Comparison of ENCODE assay signal across 12 mouse cellular contexts in the genomic region with DNA sequence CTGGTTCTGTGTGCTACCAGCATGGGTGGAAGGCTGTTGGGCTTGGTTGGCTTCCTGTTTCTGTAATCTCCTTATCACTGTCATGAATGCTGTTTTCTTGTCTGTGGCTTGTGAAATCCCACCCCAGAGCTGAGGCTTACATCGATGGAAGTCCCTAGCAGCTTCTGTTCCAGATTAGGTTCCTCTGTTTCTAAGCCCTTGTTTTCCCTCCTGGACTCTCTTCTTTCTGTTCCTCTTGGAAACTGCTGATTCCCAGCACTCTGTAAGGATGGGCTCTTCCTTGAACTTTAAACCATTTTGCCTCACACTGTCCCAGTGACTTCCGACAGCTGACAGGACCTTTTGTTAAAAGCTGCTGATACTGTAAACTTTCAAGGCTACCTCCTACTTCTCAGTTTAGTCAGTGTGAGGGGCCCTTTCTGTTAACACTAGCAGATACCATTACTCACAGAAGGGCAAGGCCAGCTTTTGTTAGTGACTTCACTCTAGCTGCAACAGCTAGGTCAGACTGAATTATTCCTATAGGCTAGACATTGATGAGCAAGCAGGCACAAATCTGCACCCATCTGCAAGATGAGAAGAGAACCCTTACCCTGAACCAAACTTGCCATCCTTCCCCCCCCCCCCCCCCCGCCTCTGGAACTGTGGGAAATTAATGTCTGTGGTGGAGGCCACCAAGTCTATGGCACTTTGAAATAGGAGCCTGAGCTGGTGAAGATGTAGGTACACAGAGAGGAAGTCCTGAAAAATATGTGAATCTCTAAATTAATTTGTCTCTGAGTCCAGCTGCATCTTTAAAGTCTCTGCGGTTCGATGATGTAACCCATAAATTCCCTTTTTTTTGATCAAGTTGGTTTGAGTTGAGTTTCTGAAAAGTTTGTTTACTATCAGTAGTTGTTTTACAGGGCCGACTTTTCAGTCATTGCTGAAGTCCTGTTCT. TPM values are rescaled to one million over a fixed set of nuclear protein-coding genes. Genes with fewer than 3 reads are reported as not detected.
DNase-seq lines count a peak whose midpoint lies in the region; ATAC-seq and TF ChIP-seq lines count a peak whose summit lies in the region.
"Had no signal": no experiment of that assay in that cellular context is flagged by ENCODE, and none has a peak within 500 bp of the region (broad histone marks: within the 10 kb centered on the region; RNA-seq: fewer than 3 reads in every experiment).

No protein-coding gene starts in this region.

- WGBS in intestine, postnatal 0 days, result 47% methylated on average over 6 of the region's 6 CpGs

- peak; percentile 48; the same call in 1 of the 2 replicates for ATAC-seq in intestine, postnatal 0 days

- H3K4me1 ChIP-seq in intestine, postnatal 0 days (replicated peaks; ENCODE audit: control insufficient read depth, insufficient read depth, low read length), result no peaks in the 10 kb centered on the region

- no peak overlapping the region for H3K27ac ChIP-seq in intestine, postnatal 0 days (ENCODE audit: low read depth, low read length)
- H3K27ac ChIP-seq in gastrocnemius, adult 2 months, result no peak overlapping the region

- H3K4me3 ChIP-seq in intestine, postnatal 0 days (ENCODE audit: low read depth, low read length), result no peak overlapping the region
- H3K4me3 ChIP-seq in gastrocnemius, adult 2 months, result no peak overlapping the region

- no peak overlapping the region for H3K4me2 ChIP-seq in intestine, postnatal 0 days (replicated peaks; ENCODE audit: low read depth)

- H3K9ac ChIP-seq in intestine, postnatal 0 days (ENCODE audit: low read depth, low read length), result no peak overlapping the region

- intact Hi-C loops in left cerebral cortex, postnatal 14 days (cut with DNase I), result no loop called here
- intact Hi-C loops in left cerebral cortex, postnatal 4 days (cut with DNase I), result no loop called here
- intact Hi-C loops in gastrocnemius, adult 2 months (cut with DNase I), result no loop called here

- no peaks in the 10 kb centered on the region for H3K36me3 ChIP-seq in intestine, postnatal 0 days (ENCODE audit: control insufficient read depth, insufficient read depth)

- H3K27me3 ChIP-seq in intestine, postnatal 0 days (replicated peaks; ENCODE audit: control insufficient read depth, insufficient read depth, low read length), result no peaks in the 10 kb centered on the region

- TF ChIP-seq CTCF in intestine, postnatal 0 days (IDR thresholded peaks at IDR 0.05; ENCODE audit: low read depth), result no peak
- no peak for TF ChIP-seq CTCF in gastrocnemius, adult 2 months (IDR thresholded peaks at IDR 0.05)

- H3K9me3 ChIP-seq in intestine, postnatal 0 days (ENCODE audit: control insufficient read depth), result no peaks in the 10 kb centered on the region

- peak; percentile 11 to 31 for DNase-seq in left cerebral cortex, postnatal 14 days (ENCODE audit: low spot score in 2 of 2)
- DNase-seq in left cerebral cortex, postnatal 4 days, result no peak
- DNase-seq in MEL-GATA-1-ER (ENCODE audit: extremely low read depth, low read depth), result peak; percentile 100
- peak; percentile 13 to 32 for DNase-seq in spleen, postnatal 10 days (ENCODE audit: low spot score in 2 of 2)
- no peak for DNase-seq in gastrocnemius, adult 2 months
- DNase-seq in ovary, postnatal 36 days (ENCODE audit: low spot score), result no peak
- DNase-seq in left cerebral cortex, adult 11 months (ENCODE audit: low spot score), result no peak
- DNase-seq: embryo, embryonic 11 days had no signal

RNA-seq across cellular contexts. Expression of a gene that starts 36.5 kb away (rescaled TPM):
- 1 to 10 TPM in 1 of 2 experiments, under 1 TPM in 1; 0.93 to 1.2 TPM for total RNA-seq in left cerebral cortex, postnatal 14 days (2021)
- total RNA-seq in left cerebral cortex, postnatal 4 days (2021), result under 1 TPM; 0.56 to 0.74 TPM
- polyA plus RNA-seq in intestine, postnatal 0 days (2015; fragmentation: Nextera tagmentation; extraction: Ambion mirVana), result 4.4 and 4.9 TPM in 2 replicates
- total RNA-seq in gastrocnemius, adult 2 months (2021), result under 1 TPM in 1 of 2 experiments, not detected in 1; 0.13 TPM

RNA-seq across cellular contexts. Expression of a gene that starts 46.2 kb away (rescaled TPM):
- not detected for total RNA-seq in left cerebral cortex, postnatal 14 days (2021)
- not detected for total RNA-seq in left cerebral cortex, postnatal 4 days (2021)
- not detected in 2 replicates for polyA plus RNA-seq in intestine, postnatal 0 days (2015; fragmentation: Nextera tagmentation; extraction: Ambion mirVana)
- total RNA-seq in gastrocnemius, adult 2 months (2021), result not detected
- total RNA-seq: gastrocnemius, adult 8-10 months; layer of hippocampus, adult 8-10 months had no signal
- polyA plus RNA-seq: neural tube, embryonic 11.5 days had no signal

Comparison
In these comparisons a context has a peak if more than half of its experiments do, and no peak if none do; other contexts are left out.
1. DNase-seq: peak in left cerebral cortex, postnatal 14 days (2 of 2), MEL-GATA-1-ER (single experiment) and spleen, postnatal 10 days (2 of 2); none in left cerebral cortex, postnatal 4 days (single experiment), gastrocnemius, adult 2 months (single experiment), ovary, postnatal 36 days (single experiment) and left cerebral cortex, adult 11 months (single experiment).